Mouse (Mus musculus): ENCODE measurements around the gene Hnrnph3.
A peak's percentile ranks its signal among the peaks of the same experiment; 100 is the strongest.

Hnrnph3 gene

GRCm38 (mm10) chr10:63028396-63028795, 4.4 kb upstream of the Hnrnph3 start:
- DNase-seq (ENCODE audit: low spot score in 2 of 2) = no peak

DNA sequence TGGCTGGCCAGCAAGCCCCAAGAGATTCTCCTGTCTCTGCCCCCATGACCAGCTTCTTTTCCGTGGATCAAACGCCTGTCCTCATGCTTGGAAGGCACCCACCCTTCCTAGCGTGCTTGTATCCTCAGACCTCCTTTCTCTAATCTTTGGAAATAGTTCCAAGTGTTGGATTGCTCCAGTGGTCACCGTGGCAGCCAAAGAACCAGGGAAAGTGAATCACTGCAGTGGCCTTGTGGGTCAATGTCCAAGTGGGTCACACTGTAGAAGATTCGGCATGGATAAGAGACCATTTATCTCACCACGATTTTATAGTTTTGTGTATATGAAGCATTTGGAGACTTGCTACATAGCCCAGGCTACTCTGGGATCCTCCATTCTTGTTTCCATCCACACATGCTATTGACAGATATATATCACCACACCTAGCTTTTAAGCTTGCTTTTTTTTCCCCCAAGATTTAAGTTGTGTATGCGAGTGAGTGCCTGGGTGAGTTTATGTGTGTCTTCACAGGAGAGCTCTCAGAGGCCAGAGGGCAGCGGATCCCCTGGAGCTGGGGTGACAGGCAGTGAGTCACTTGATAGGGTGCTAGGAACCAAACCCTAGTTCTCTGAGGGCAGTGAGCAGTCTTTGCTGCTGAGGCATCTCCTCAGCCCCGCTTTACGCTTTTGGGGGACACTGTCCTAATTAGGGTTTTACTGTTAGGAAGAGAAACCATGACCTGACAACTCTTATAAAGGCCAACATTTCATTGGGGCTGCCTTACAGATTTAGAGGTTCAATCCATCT, 3.6 kb upstream of the Hnrnph3 start:
- no peak for DNase-seq (ENCODE audit: low spot score in 2 of 2)

DNA sequence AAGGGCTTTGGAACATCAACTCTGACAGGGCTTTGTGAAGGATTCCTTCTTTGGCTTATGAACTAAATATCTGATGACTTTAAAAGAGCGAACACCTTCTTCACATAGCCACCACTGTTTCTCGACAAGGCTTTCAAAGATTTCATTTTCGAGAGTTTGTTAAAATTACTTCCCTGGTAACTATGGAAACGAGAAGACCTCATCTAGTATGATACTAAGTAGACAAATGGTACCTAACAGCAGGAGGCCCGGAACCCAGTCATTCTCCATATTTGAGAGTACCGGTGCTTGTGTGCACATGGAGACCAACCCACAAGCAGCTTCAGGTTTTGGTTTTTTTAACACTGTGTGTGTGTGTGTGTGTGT, 2.8 kb upstream of the Hnrnph3 start:
- no peak for DNase-seq (ENCODE audit: low spot score in 2 of 2)

GRCm38 (mm10) chr10:63026156-63026794, 2.3 kb upstream of the Hnrnph3 start:
- DNase-seq (ENCODE audit: low spot score in 2 of 2) = no peak

DNA sequence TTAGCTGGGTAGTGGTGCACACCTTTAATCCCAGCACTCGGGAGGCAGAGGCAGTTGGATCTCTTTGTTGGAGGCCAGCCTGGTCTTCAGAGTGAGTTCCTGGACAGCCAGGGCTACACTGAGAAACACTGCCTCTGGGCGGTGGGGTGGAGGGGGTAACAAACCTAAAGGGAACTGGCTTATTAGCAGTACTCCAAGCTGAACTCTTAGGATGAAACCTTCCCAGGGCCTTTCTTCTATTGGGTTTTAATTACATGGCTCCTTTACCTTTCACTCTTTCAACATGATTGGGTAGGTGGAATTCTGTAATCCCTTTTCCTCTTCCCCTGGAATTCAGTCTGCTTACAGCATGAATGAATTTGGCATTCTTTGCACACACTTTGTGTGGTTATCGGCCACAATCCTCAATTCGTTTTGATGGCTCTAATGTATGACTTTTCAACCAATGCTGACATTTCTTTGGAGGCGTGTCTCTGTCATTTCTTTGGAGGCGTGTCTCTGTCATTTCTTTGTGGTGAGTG, 1.5 kb upstream of the Hnrnph3 start:
- DNase-seq (ENCODE audit: low spot score in 2 of 2) = no peak

GRCm38 (mm10) chr10:63025016-63025415, 999 bp upstream of the Hnrnph3 start:
- DNase-seq (ENCODE audit: low spot score in 2 of 2) = no peak

DNA sequence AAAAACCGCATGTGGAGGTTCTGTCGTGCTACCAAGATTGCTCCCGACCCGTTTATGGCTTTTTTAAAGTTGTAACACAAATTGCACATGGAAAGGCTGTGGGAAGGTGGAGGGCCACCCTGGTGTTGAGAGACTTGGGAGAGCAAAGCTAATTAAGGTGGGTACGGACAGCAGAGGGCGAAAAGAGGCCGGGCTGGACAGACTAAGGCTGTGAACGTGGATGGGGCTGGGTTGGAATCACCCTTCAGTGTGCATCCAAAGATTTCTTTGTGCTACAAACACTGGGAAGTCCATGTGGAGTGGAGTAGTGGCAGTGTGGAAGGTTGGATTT, 528 bp upstream of the Hnrnph3 start:
- peak; percentile 27 to 64 for DNase-seq (ENCODE audit: low spot score in 2 of 2)

DNA sequence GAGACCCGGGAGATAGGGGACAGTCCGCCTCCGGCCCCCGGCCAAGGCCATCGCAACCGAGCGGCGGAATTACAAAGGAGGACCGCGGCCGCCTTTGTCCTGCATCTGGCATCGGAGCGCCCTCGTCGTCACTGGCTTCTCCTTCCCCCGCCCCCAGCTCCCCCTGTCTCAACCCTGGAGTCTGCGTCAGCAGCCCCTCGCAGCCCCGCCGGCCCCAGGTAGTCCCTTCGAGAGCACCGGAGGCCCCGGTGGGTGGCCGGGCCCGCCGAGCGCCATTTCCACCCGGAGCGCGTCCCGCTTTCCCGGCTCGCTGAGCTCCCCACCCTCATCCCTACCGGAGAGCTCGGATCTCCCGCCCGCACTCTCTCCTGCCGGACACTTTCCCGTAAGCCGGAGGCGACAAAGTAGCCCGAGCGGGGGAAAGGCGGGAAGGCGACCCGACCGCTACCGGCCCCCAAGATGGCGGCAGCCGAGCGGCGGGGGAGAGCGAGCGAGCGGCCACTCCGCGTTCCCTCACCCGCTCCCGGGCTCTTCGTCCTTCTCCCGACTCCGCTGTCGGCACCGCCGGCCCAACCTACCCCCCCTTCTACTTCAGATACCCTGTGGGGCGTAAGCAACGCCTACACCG, 782 bp downstream of the Hnrnph3 start:
- peak; percentile 46 to 73 for DNase-seq (ENCODE audit: low spot score in 2 of 2)

- no peak for DNase-seq (ENCODE audit: low spot score in 2 of 2)
Observed at GRCm38 (mm10) chr10:63022541-63023120, 1.4 kb downstream of the Hnrnph3 start.

DNA sequence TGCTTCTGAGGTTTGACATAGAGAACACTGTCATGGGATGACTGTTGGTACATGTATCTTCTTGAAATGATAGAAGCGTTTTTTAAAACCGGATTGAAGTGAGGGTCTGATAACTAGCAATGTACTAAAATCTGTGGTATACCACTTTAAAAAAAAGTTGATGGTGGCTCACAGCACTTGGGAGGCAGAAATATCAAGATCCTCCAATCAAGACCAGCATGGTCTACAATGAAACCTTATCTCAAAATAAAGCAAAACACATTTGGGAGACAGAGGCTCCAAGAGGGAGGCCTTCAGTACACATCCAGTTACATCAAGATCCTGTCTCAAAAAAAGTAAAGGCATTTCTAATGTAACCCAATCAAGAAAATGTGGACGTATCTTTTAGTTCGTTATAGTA, 2.3 kb downstream of the Hnrnph3 start:
- DNase-seq (ENCODE audit: low spot score in 2 of 2) = no peak

DNA sequence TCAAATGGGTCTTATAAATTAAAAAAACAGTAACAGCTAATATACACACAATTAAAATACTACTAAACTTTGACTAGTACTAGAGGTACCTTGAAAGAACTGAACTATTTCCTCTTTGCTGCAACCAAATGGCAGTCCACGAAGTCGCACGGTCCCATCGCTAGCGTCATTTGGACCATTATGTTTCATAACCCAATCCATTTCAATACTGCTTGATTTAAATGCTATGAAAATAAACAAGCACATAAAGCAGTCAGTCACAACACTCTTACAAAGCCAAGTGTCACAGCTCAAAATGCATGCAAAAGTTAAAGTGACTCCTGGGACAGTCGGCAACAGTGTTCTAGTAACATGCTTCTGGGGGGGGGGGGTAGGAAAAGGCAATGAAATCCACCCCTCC, 4.7 kb downstream of the Hnrnph3 start:
- no peak for DNase-seq (ENCODE audit: low spot score in 2 of 2)

GRCm38 (mm10) chr10:63014168-63014567, 9.8 kb downstream of the Hnrnph3 start:
- DNase-seq (ENCODE audit: low spot score in 2 of 2) = no peak

- DNase-seq (ENCODE audit: low spot score in 2 of 2) = no peak
Observed at GRCm38 (mm10) chr10:63013476-63013875, 10.5 kb downstream of the Hnrnph3 start.

DNA sequence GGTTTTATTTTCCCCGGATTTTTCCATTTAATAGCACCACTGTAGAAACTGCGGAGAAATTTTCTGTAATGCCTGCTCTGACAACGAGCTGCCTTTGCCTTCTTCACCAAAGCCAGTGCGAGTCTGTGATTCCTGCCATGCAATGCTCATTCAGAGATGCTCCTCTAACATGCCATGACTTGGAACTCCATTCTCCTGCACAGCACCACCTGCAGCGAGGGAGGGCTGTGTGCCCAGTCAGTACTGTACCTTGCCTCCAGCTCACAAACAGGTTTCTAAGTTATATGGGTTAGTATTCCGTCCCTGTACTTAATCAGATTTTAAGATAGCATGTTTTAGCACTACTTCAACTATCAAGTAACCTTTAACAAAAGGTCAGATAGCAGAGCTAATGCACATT, 12.5 kb downstream of the Hnrnph3 start:
- no peak for DNase-seq (ENCODE audit: low spot score in 2 of 2)

- no peak for DNase-seq (ENCODE audit: low spot score in 2 of 2)
Observed at GRCm38 (mm10) chr10:63010268-63010667, 13.7 kb downstream of the Hnrnph3 start.

GRCm38 (mm10) chr10:63008193-63008592, 15.8 kb downstream of the Hnrnph3 start:
- DNase-seq (ENCODE audit: low spot score in 2 of 2) = no peak

GRCm38 (mm10) chr10:63004556-63004955, 19.5 kb downstream of the Hnrnph3 start:
- no peak for DNase-seq (ENCODE audit: low spot score in 2 of 2)

DNA sequence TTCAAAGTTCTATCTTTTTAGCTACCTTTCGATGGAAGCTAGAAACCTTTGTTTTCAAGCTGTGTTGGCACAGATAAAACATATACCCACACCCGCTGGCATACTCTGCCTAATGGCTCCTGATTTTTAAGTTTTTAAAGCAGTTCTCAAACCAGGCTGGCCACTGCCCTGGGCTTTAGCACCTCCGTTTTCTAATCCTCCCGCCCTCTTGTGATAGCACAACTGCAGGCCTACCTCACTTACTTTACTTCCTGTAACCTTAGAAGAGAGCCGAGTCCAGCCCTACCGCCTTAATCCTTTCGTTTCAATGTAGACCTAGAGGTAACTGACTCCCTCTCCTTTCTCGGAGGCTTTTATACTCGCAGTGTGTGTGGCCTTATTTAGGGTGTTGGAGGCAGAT, 20.8 kb downstream of the Hnrnph3 start:
- DNase-seq (ENCODE audit: low spot score in 2 of 2) = no peak

GRCm38 (mm10) chr10:63000584-63000983, 23.4 kb downstream of the Hnrnph3 start:
- no peak for DNase-seq (ENCODE audit: low spot score in 2 of 2)

DNA sequence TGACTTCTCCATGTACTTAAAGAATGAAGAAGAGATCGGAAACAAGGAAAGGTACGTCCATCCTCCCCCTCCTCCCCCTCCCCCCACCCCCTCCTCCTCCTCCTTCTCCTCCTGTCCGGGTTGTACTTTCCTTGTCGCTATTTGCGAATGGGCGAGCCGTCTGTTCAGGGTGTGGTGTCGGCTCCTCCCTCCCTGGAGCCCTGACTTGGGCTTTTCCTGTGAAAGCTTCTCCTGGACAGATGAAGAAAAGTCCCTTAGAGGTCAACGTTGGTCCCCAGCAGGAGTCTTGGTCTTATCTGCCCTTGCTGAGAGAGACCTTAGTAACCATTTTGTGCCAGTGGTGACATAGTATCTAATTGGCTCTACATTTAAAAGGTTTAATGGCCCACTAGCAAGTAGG, 30.0 kb downstream of the Hnrnph3 start:
- DNase-seq (ENCODE audit: low spot score in 2 of 2) = no peak

DNA sequence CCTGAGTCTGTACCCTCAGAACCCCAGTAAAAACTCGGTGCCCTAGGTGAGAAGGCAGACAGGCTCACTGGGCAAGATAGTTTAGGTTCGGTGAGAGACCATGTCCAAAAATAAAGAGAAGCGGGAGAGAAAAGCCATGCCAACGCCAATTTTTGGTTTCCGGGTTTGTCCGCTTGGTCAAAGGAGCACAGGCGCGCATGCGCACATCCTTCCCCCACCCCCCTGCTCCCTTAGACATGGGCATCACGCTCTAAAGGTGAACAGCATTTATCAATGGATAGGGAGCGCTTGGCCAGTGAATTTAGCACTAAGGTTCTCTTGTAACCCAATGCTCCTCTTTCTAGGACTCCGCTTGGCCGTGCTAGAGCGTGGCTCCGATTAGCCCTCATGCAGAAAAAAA, 33.4 kb downstream of the Hnrnph3 start:
- no peak for DNase-seq (ENCODE audit: low spot score in 2 of 2)

- DNase-seq (ENCODE audit: low spot score in 2 of 2) = peak; percentile 46
Observed at GRCm38 (mm10) chr10:62987341-62987740, 36.7 kb downstream of the Hnrnph3 start.

DNA sequence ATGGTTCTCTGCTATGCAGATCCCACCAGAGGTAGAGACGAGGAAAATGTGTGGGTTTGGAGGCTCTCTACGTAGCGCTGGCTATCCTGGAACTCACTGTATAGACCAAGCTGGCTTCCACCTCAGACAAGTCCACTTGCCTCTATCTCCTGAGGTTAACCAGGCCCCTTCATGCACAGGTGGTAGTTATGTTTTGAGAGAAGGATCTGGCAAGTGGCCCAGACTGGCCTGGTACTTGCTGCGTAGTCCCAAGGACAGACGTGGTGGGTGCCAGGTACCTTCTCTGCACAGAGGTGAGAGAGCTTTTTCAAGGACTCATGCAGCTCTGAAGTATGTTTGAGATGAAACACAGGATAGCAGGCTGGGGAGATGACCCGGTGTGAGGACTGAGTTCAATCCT, 39.5 kb downstream of the Hnrnph3 start:
- no peak for DNase-seq (ENCODE audit: low spot score in 2 of 2)
